Mouse (Mus musculus): ENCODE measurements around the gene Ass1.

The Ass1 gene

GRCm38 (mm10) chr2:31458989-31459936, 10.7 kb upstream of the Ass1 start:
- peak; percentile 53 for DNase-seq

GRCm38 (mm10) chr2:31460025-31460571, 9.9 kb upstream of the Ass1 start:
- peak; percentile 57 for DNase-seq

- DNase-seq, result no peak
Measured at GRCm38 (mm10) chr2:31460920-31461319, 9.1 kb upstream of the Ass1 start.

GRCm38 (mm10) chr2:31462051-31462450, 8.0 kb upstream of the Ass1 start:
- no peak for DNase-seq

GRCm38 (mm10) chr2:31463253-31463652, 6.8 kb upstream of the Ass1 start:
- DNase-seq, result no peak

GRCm38 (mm10) chr2:31463696-31464528, 6.1 kb upstream of the Ass1 start:
- peak; percentile 75 for DNase-seq

- peak; percentile 93 for DNase-seq
Measured at GRCm38 (mm10) chr2:31464529-31464910, 5.5 kb upstream of the Ass1 start.

GRCm38 (mm10) chr2:31467457-31467856, 2.5 kb upstream of the Ass1 start:
- no peak for DNase-seq

GRCm38 (mm10) chr2:31468857-31469256, 1.1 kb upstream of the Ass1 start:
- no peak for DNase-seq

- peak; percentile 88 for DNase-seq
Measured at GRCm38 (mm10) chr2:31469480-31469879, 527 bp upstream of the Ass1 start.

- DNase-seq, result peak; percentile 68
Measured at GRCm38 (mm10) chr2:31470683-31471385, 827 bp downstream of the Ass1 start.

- DNase-seq, result no peak
Measured at GRCm38 (mm10) chr2:31471611-31472010, 1.6 kb downstream of the Ass1 start.

GRCm38 (mm10) chr2:31472406-31473065, 2.5 kb downstream of the Ass1 start:
- no peak for DNase-seq

GRCm38 (mm10) chr2:31473941-31474340, 3.9 kb downstream of the Ass1 start:
- peak; percentile 42 for DNase-seq

- DNase-seq, result no peak
Measured at GRCm38 (mm10) chr2:31474686-31475085, 4.7 kb downstream of the Ass1 start.

- no peak for DNase-seq
Measured at GRCm38 (mm10) chr2:31476107-31476820, 6.3 kb downstream of the Ass1 start.

GRCm38 (mm10) chr2:31477234-31478161, 7.5 kb downstream of the Ass1 start:
- peak; percentile 48 for DNase-seq

GRCm38 (mm10) chr2:31482914-31483575, 13.0 kb downstream of the Ass1 start:
- peak; percentile 73 for DNase-seq

GRCm38 (mm10) chr2:31484187-31484586, 14.2 kb downstream of the Ass1 start:
- DNase-seq, result peak; percentile 48

GRCm38 (mm10) chr2:31489166-31489565, 19.2 kb downstream of the Ass1 start:
- DNase-seq, result no peak

All from kidney, adult 11 months (tissue).